Mouse (Mus musculus): ENCODE data around the gene Nmnat2. TPM values are rescaled to one million over a fixed set of nuclear protein-coding genes. Genes with fewer than 3 reads are reported as not detected.
A peak's percentile ranks its signal among the peaks of the same experiment; 100 is the strongest.

Nmnat2 gene
- total RNA-seq, 1 experiment from 2014 or later: 0.09 TPM

DNA sequence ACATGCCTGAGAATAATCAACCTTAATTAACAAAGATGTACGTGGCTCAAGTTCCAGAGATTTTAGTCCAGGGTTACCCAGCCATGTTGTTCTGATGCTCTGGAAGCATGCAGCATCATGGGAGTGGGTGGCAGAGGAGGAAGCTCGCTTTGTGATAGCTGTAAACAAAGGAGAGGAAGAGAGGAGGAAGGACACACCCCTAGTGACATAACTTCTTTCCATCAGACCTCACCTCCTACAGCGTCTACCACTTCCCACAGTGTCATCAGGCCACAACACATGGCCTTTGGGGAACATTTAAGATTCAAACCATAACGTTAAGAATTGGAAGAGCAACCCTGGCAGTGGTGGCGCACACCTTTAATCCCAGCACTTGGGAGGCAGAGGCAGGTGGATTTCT, 133.0 kb downstream of the Nmnat2 start:
- ATAC-seq (replicated peaks; ENCODE audit: low read depth, poor library complexity, severe bottlenecking): no peak

DNA sequence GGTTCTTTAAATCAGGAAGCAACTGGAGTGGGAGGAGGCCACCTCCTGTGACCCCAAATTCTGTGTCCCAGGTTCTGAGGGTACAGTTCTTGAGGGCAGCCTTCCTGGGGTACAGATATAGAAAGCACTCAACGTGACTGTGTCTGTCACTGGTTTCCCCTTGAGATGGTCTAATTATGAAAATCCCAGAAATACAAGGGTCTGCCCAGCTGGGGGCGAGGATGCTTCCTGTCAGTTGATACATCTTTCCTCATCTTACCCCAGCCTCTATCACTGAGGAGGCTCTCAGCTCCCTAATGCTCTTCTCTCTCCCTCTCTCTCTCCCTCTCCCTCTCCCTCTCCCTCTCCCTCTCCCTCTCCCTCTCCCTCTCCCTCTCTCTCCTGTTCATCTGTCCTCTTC, 135.3 kb downstream of the Nmnat2 start:
- ATAC-seq (replicated peaks; ENCODE audit: low read depth, poor library complexity, severe bottlenecking): no peak

DNA sequence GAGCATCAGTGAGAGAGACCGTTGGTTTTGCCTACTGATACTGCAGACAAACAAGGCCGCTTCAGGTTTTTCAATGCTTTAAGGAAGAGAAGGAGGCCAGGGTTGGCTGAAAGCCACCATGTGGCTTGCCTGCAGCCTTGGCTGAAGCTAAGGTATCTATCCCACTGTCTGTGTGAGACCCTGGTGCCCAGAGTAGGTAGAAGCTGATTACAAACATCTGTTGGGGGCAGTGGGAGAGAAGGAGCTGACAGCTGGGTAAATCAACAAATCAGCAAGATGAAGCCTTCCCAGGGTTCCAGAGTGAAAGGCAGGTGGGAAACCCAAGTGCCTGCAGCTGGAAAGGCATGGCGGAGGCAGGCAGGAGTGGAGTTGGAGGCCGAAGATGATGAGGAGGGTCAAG, 136.0 kb downstream of the Nmnat2 start:
- ATAC-seq (replicated peaks; ENCODE audit: low read depth, poor library complexity, severe bottlenecking): no peak

DNA sequence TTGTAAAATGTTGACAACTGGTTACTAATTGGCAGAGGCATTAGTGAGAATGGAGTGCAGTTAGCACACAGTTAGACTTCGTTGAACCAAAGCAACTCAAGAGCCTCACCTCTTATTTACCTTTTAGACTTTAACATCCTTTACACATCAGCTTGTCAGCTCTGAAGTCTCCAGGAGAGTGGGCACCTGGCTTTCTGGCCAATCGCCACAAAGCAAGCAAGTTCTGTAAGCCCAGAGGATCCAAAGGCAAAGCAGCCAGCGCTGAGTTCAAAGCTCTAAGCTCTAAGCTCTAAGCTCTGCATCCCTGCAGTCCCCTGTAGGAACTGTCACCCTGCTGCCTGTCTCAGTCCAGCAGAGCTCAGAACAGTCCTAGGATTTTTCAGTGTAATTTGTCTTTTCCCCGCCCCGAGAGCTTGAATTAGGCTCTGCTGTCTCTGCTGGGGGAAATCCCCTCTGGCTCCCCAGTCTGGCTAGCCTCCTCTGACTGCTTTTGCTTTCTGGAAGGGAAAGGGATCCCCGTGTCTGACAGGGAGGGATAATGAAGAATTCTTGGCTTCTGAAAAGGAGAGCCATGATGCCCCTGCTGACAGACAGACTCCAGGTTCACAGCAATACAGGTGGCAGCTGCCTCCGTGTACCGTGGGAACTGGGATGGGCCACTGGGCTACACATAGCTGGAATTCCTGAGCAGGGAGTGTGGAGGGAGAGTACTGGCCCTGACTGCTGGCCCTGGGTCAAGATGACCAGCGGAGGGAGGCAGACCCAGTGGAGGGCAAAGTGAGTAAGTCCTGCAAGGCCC, 136.8 kb downstream of the Nmnat2 start:
- no peak for ATAC-seq (replicated peaks; ENCODE audit: low read depth, poor library complexity, severe bottlenecking)

DNA sequence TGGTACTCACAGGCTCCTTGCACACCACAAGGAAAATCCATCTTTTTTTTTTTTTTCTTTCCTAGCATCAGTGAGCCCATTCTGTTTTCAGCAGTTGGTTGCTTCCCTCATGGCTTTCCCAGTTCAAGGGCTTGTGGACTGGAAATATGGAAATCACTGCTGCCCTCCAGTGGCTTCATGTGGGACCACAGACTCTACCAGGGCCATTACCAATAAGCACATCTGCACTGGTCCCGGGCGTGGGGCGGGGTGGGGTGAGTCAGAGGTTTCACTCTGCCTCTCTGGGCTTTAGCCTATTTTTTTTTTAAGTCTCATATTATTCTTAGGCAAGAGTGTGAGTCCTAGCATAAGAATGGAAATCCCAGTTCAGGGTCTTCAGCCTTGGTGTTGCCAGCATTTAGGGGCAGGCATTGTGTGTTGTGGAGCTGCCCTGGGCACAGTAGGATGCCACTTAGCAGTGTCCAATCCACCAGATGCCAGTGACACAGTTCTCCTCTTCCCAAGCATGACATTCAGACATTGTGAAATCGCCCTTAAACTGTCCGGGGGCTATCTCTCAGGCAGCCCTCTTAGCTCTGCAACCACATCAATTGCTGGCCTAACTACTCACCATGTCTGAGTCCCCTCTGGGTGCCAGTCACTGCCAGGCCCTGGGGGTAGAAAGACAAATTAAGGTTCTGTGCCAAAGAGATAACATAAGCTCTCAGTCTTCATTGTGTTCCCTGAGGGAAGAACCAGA, 137.6 kb downstream of the Nmnat2 start:
- ATAC-seq (replicated peaks; ENCODE audit: low read depth, poor library complexity, severe bottlenecking): peak; percentile 91

DNA sequence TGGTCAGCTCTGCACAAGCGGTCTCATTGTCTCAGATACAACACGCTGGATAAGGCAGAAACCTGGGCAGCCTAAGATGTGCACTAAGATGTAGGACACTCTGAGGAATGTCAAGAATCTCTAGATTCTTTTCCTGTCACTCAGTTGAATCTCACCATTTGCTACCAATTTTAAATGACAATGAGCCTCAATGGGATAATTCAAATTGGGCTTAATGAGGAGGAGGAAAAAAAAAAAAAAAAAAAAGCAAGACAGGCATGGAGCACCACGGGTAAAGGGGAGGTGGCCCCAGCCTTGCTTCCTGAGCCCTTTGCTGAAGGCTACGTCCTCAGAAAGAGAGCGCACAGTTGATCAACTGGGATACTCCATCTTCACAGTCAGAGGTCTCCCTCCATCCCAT, 138.4 kb downstream of the Nmnat2 start:
- no peak for ATAC-seq (replicated peaks; ENCODE audit: low read depth, poor library complexity, severe bottlenecking)

DNA sequence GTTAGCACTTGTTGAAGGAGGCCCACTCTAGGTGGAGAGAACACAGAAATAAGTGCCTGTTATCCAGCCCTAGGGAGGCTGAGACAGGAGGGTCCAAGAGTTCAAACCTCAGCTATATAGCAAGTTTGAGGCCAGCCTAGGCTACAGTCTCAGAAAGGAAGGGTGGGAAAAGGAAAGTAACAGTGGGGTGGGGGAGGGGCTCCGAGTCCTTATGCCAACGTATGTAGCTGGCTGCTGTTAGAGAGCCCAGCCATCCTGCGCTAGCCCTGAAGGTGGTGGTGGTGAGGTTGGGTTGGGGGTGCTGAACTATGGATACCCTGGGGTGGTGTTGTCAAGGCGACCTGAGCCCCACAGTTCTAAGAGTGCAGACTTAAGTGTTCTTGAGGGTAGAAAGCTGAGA, 138.8 kb downstream of the Nmnat2 start:
- ATAC-seq (replicated peaks; ENCODE audit: low read depth, poor library complexity, severe bottlenecking): no peak

DNA sequence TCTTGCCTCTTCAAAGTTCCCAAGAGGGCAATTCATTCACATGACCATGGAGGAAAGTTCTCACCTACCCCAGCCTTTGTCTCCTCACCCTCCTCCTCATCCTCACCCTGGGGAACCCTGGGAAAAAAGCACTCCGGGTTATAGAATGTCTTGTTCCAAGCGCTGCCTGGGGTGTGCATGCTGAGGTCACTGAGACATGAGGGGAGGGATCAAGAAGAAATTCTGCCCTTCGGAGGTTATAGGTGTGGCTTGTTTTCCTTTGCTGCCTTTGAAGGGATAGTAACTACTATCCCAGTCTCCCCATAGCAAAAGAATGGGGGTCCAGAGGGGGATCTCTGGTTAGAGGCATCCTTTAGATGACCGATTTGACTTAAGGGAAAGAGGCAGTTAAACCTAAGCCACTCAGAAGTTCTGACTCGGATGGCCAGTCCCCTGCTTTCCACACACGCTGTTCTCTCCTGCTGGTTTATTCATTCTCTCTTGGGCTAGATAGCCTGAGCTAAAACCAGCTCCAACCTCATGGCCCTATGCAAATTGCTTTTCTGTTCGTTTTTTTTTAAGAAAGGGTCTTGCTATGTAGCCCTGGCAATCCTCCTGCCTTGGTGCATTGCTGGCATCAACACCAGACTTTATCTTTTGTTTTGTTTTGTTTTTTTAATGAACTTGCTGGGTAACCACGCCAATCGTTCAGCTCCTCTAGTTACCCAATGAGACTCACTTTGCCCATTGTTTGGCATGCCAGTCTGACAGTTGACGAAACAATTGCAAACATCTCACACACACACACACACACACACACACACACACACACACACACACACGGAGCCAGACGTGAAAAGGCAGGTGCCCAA, 139.7 kb downstream of the Nmnat2 start:
- no peak for ATAC-seq (replicated peaks; ENCODE audit: low read depth, poor library complexity, severe bottlenecking)

DNA sequence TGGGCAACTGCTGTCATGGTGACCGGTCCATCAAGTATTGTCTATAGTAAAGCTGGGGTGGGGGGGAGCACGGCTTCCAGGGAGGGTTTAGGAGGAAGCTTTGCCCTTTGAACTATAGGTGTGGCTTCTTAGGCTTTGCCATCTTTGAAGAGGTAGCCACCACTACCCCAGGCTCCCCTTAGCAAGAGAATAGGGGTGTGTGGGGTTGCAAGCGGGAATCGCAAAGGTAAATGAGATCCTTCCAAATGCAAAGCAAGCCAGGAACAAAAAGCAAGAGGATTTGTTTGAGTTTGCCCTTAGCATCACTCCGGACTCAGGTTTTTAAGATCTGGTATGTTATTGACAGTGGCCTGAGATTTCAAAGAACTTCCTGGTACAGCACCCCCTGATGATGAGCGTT, 140.5 kb downstream of the Nmnat2 start:
- ATAC-seq (replicated peaks; ENCODE audit: low read depth, poor library complexity, severe bottlenecking): no peak

DNA sequence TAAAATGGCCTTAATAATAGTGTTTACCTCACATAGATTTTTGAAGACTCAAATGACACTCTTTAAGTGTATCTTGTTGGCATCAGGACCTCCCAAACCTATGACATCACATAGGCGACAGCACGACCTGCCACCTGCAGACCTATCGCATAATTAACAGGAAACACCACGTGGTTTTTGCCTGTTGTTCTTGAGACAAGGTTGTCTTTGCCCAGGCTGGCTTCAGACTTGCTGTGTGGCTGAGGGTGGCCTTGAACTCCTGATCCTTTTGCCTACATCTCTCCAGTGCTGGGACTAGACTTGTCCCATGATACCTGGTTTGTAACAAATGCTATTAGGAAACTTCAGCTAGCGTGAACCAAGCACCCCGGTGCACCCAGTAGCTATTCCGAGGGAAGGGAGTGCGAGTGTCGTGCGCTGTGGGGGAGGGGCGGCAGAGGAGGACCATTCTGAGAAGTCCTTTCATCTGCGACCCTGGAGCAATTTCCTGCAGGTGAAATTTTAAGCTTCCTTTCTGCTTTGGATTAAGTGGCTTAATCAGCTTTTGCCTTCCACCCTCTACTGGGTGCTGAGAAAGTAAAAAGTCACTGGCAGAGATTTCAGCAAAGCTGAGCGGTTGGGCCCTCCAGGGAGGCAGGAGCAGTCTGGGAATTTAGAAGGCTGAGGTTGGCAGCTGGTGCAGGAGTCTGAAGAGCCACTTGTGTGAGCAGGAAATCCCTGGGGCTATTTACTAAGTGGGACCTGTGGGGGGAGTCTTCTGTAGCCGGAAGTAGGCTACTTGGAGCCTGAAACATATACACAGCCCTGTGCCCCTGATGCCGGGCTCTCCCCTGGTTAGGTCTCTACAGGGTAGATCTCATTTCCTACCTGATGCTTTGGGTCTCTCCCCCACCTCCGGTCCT, 141.3 kb downstream of the Nmnat2 start:
- no peak for ATAC-seq (replicated peaks; ENCODE audit: low read depth, poor library complexity, severe bottlenecking)

DNA sequence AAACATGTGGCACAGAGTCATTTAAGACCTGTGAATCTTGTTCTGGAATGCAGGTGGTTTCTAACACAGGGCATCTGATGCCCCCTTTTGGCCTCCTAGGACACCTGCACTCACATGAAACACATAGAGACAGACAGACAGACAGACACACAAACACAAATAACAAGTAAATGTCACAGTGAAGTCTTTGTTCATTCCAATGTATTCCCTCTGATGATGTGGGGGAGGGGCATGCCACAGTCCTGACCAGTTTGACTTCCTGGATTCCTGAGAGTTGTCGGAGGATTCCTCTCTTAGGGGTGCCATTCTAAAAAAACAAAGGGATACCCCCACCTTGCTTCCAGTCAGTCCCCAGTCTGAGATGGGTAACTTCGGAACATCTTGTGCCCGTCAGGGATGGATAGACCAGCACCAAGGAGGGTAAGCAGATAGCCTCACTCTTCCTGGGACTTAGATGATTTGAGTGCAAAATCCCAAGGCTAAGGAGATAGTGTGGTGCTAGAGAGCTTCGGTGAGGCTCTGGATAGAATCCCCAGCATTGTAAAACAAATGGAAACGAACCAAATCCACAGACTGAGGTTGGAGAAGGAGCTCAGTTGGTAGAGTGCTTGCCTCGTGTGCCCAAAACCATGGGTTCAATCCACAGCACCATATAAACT, 142.4 kb downstream of the Nmnat2 start:
- no peak for ATAC-seq (replicated peaks; ENCODE audit: low read depth, poor library complexity, severe bottlenecking)

DNA sequence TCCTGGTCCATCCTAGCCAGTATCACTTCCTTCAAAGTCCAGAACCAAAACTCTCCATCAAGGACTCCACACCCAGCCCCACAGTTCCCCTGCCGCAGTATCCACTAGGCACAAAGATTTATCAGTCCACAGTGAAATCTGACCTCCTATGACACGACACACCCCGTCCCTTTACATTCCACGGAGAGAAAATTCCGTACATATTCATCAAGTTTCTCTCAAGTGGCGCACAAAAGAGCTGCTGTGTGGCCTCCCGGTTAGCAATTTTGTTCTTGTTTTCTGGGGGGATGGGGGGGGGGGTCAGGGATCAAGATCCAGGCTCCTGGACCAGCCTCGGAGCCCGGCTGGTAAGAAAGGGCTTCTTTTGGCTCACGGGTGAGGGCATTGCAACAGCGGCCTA, 143.8 kb downstream of the Nmnat2 start:
- no peak for ATAC-seq (replicated peaks; ENCODE audit: low read depth, poor library complexity, severe bottlenecking)

DNA sequence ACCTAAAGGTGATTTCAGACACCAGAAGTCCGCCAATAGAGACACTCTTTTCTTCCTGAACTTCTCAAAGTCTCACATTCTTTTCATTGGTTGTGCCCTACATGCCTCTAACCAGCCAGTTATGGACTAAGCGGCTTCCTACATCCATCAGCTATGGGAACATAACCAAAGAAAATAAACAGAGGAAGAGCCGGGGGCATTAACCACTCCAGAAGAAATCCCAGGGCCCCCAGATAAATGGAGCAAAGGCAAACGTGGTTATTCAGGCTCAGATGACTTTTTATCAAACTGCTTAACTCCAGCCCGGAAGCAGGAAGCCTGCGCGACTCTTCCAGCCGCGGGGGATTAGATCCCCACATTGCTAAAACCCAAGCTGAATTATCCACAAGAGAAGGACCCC, 146.1 kb downstream of the Nmnat2 start:
- ATAC-seq (replicated peaks; ENCODE audit: low read depth, poor library complexity, severe bottlenecking): no peak

DNA sequence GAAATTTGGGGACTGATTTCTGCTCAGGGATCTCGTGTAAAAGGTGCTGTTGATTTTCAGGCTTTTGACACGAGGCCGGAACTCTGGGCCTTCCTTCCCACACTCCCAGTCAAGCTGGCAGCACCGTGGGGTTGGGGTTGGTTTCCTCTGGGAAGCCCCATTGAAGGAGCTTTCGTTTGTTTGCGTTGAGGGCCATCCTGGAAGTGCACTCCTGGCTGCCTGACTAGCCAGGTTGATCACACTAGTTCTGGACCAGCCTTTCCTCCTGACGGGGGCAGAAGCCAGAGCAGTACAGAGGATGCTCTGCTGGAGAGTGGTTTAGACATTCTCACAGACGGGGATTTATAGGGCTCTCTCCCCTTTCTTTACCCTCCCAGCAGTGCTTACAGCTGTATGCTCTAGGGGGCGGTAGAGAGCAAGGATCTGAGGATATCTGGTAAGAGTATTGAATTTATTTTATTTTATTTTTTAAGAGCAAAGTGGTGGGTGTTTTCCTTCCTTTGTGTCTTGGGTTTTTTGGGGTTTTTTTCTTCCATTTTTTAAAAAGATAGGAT, 146.6 kb downstream of the Nmnat2 start:
- ATAC-seq (replicated peaks; ENCODE audit: low read depth, poor library complexity, severe bottlenecking): peak; percentile 93

DNA sequence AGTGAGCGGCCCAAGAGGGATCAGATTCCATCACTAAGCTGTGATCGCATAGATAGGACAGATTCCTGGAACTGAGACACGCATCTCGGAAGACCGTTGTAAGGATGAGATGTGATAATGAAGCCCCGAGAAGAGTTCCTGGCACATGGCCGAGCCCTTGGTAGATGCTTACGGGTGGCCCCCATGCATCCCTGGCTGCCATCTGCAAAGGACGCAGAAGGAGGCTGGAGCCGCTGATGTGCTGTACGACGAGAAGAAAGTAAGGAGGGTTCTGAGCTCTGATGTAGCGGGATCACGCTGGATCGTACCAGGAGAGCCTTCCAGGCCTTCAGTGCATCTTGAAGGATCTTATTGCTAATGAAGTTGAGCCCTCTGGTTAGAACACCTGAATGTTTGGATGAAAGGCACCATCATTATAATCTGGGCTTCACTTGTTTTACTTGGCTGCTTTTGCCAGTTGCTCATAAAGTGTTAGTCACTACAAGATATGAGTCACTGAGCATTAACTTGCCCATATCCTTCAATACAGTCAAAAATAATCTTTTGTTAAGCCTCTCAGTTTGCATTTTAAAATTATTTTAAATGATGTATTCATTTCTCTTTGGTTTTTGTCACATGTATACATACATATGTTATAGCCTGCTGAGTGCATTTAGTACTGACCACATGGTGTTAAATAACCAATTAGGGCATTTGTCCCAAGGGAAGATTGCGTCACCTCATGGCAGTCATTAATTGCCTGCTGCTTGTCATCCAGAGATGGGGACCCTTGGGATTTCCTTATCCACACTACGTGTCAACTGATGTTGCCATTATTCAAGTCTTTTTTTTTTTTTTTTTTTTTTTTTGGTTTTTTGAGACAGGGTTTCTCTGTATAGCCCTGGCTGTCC, 147.7 kb downstream of the Nmnat2 start:
- no peak for ATAC-seq (replicated peaks; ENCODE audit: low read depth, poor library complexity, severe bottlenecking)

DNA sequence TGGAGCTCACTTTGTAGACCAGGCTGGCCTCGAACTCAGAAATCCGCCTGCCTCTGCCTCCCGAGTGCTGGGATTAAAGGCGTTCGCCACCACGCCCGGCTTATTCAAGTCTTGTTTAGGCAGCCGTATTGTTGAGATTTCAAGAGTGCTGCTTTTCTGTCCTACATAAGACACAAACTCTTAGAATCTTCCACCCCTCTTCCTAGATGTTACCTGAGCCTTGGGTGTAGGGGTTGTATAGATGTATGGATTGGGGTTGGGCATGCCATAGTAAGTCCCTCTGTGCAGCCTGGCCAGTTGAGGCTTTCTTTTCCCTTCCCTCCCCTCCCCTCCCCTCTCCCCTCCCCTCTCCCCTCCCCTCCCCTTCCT, 148.4 kb downstream of the Nmnat2 start:
- ATAC-seq (replicated peaks; ENCODE audit: low read depth, poor library complexity, severe bottlenecking): no peak

DNA sequence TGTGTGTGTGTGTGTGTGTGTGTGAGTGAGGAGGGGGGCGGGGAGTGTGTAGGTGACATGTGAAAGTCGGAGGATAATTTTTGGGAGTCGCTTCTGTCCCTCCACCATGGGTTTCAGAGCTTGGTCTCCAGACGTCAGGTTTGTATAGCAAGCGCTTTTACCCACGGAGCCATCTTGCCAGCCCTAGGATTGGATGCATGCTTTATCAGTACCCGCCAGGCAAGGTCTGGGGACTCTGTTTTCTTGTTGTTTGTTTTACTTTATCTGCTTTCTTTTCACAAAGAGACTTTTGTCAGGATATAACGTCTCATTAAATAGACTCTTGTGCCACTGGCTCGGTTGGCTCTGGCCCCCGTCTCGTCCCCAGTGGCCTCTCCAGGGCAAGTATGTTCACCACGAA, 150.0 kb downstream of the Nmnat2 start:
- no peak for ATAC-seq (replicated peaks; ENCODE audit: low read depth, poor library complexity, severe bottlenecking)

DNA sequence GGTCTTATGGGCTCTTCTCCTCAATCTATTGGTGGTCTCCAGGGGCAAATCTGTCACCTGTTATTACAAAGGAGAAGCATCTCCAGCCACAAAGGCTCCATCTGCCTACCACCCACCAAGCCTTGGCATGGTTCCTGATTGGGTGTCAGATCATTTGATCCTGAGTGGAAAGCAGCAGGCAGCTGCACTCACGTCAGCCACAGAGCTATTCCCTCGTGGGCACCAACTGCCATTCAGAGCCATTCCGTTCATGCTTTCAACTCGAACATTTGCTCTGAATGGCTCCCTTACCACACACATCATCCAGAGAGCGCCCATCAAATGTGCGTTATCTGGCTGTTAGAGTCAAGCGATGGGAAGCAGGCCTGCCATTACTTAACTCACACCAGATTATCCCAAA, 153.1 kb downstream of the Nmnat2 start:
- no peak for ATAC-seq (replicated peaks; ENCODE audit: low read depth, poor library complexity, severe bottlenecking)

Measured in common myeloid progenitor, adult 5-6 weeks (primary cell).